Mouse (Mus musculus) CD8-positive naive resting alpha-beta T cell, adult 2 months (primary cell): ENCODE results near the gene Mrpl21.

Experiments
- DNase-seq, 2 experiments: peaks; one replicate each; pipeline ENCODE4 v3.0.0; 2022; ENCODE audit warnings: low read depth in 2 of 2, low spot score in 2 of 2

Mrpl21 gene

DNA sequence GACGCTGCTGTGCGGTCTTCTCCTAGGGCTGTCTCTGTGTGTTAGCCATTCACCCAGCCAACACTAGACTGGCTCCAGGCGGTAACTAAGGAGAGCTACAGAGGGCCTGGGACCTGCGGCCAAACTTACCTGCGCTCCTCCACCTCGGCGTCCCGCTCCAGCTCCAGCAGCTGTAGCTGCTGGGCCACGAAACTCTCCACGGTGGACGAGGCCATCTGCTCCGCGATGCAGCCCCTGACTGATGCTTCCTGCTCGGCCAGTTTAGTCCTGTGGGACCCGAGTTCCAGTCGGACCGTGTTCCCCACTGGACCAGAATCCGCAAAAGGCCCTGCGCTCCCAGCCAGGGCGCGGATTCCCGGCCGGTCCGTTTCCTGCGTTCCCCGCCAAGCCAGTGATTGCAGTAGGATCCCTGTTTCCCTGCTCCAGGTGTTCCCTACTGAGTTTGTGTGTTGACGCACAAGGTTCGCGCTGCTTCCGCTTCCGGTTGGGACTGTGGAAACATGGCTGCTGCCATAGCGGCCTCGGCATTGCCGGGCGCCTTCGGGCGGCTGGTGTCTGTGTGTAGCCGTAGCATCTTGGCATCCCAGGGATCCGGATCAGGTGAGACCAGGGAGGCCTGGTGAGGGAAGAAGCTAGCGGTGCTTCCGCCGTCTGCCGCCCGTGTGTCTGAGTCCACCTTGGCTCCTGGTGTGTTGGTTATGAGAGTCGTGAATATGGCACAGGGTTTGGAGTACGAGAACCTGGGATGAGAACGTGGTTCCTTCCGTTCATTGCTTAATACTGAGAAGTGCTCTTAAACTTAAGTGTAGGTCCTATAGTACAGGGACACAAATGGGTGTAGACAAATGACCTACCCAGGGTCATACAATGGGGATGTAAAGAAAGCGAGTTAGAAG, at the start of gene Mrpl21, which contains the start of gene Ighmbp2:
Gene Mrpl21 (plus strand): TSS at position 330 of the 896 bp plus-strand sequence.
Gene Ighmbp2 (minus strand): TSS at position 446 of the 896 bp plus-strand sequence.
- DNase-seq, result peak; percentile 76 to 79

DNA sequence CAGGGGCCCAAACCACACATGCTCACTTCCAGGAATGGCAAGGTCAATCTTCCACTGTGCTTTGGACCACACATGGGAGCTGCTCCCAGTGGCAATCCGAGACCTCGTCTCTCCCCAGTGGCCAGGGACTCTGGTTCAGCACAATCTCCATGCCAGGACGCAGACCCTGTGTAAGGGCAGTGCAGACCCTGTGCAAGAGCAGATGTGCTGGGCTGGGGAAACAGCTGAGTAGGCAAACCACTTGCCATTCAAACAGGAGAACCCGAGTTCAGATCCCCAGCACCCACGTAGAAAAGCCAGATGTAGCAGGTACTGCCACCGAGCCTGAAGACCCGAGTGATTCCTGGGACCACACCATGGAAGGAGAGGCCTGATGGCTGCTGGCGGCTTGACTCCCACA, 22.7 kb upstream of the Mrpl21 start:
- DNase-seq, result peak in 1 of 2 experiments; percentile 0

DNA sequence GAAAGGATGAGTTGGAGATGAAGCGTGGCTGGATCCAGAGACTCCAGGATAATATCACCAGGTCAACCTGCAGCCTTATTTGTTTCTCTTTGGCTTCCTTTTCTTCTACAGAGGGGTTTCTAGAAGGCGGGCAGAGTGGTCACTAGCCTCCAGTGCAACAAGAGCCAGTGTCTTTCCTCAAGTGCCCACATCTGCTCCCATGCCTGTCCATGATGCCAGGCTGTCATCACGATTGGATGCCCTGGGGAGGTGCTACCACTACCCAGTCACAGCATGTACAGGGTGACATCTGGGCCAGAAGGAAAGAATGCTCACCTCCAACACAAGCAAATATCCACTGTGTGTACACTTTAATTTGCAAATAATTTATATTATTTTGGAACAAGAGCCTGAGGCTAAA, 22.1 kb upstream of the Mrpl21 start:
- DNase-seq, result no peak

DNA sequence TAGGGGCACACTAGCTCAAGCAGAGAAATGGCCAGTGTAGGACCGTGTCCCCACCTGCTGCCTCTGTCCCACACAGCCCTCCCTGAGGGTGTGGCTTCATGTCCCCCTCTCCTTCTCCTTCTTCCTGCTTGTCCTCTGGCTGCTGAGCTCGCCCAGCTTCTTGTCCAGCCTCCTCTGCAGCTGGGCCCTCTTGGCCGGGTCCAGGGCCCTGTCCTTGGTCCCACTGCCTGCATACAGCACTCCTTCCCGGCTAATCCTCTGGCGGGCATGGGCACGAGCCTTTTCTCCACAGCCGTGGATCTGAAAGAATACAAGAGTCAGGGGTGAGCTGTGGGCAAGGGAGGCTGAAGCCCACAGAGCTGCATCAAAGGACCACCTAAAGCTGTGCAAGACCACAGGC, 21.4 kb upstream of the Mrpl21 start:
- DNase-seq, result peak in 1 of 2 experiments; percentile 0

DNA sequence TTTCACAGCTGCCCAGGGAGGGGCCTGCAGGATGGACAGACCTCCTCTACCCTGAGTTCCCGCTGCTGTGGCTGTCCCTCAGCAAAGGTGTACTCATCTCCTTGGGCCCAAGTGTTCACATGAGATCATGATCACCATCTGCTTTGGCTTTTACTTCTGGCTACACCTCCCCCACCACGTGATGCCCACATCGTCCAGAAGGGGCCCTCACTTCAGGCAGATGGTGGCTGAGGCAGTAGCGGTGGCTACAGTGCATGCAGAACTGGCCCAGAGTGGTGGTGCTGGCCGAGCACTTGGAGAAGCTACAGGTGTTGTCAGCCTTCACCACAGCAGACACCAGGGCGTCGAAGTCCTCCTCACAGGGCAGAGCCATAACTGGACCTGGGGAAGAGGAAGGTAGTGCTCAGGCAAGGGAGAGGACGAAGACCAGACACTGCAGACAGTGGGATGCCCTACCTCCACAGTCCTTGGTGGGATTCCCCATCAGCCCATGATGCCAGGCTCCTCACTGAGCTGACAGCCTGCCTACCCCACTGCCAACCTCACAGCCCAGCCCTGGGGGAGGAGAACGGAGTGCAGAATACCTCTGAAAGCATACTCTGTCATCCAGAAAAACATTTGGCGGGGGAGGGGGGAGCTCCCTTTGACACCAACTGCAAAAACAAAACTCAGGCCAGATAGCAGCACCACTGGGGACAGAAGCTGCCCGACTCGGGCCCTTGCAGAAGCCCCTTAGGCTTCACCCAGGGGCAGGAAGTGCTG, 20.8 kb upstream of the Mrpl21 start:
- DNase-seq, result peak in 1 of 2 experiments; percentile 0

DNA sequence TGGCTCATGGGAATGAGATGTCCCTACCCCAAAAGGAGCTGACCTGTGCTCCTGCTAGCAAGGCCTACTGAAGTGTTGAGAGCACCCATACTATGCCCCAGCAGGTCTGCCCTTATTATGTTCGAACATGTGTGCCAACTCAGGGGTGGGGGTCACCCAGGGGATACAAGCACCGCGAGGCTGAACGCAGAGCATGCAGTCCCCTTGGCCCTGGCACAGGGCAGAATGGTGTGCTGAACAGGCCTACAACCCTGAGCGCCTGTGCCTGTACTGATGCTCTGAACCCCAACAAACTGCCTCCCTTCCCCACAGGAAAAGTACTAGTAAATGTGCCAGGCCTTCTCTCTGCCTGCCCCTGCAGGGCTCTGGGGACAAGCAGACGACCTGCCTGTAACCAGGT, 18.4 kb upstream of the Mrpl21 start:
- DNase-seq, result no peak

DNA sequence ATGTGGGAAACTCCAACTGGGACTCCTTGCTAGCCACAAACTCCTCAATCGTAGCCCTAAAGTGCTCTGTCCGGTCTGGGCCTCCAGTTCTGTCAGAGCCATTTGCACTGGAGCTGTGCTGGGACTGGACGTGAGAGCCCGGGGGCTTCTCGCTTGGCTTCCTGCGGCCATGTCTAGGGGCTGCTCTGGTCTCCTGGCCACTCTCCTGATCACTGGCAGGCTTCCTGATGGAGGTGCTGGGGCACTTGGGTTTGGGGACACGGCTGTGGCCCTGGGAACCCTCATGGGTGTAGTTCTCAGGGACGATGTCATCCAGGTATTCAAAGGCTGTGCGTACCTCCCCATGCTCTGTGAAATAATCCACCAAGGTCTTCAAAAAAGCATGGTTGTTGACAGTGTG, 17.5 kb upstream of the Mrpl21 start:
- DNase-seq, result no peak

DNA sequence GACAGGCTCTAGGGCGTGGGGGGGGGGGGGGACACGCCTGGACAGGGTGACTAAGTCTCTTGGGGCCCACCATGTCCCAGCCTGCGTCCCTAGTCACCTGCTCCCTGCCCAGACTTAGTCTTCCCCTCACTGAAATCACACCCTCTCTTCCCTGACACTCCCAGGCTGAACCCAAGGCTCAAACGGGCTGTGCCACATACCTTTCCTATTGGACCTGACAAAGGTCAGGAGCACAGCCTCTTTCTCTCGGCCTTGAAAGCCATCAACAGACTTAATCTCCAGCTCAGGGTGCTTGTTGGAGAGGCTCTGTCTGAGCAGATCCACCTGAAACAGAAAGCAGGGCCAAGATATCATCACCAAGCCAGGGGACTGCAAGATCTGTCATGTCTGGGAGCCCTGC, 16.6 kb upstream of the Mrpl21 start:
- DNase-seq, result no peak

DNA sequence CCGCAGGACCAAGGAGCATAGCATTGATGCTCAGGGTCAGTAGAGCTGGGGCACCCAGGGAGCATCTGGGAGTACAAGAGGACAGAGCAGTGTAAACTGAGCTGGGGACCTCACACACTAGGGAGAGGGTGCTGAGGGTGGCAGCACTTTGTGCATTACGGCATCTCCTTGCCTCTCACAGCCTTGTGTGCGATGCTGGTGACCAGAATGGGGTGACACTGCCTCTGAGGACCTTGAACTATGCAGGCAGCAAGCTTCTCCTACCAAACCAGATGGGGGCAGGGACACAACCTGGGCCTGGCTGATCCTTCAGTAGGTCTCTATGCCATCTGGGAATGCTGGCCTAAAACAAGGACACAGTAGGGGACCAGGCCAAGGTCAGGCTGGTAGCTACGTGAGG, 16.0 kb upstream of the Mrpl21 start:
- no peak for DNase-seq

DNA sequence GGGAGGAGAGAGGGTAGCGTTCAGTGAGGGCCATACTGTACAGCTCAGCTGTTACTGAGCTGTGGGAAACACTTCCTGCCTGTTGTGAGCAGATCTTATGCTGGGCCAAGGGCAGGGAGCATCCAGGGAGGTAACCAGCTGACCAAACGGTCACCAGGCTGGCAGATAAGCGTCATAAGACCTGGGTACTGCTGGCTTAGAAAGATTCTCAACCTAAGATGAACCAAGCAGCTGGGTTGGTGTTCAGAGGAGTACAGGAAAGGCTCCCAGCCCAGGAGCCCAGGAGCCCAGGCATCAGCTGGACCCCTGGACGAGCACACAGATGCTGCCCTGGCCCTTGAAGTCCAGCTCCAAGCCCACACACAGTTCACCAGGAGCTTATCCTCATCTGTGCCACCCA, 15.4 kb upstream of the Mrpl21 start:
- no peak for DNase-seq

DNA sequence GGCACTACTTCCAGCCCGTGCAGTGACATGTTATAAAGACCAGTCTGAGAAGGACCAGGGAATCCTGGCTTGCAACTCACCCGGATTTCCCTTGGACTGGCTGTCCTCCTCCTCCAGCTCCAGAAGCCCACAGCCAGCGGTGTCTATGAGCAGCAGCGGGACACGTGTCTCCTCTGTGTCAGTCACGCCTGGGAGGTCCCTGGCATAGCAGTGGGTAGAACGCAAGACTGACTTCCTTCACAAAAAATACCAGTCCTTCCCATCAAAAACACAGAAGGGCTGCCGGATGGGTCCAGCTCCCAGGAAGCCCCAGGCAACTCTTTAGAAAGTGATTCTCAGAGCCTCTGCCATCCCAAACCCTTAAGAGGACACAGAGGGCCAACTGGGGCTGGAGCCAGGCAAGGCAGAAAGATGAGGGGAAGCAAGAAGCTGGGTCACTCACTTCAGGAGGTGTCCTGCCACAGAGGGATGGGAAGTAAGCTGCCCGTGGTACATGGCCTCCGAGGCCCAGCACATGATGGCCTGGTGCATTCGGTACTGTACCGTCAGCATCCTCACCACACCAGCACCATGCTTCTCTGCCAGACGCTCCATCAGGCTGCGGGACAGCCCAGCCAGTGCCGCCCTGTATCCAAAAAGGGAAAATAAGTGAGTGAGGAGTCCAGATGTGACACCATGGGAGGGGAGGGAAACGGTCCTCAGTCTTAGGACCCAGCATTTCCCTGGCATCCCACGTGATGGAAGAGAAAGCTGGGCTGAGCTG, 14.3 kb upstream of the Mrpl21 start:
- no peak for DNase-seq

DNA sequence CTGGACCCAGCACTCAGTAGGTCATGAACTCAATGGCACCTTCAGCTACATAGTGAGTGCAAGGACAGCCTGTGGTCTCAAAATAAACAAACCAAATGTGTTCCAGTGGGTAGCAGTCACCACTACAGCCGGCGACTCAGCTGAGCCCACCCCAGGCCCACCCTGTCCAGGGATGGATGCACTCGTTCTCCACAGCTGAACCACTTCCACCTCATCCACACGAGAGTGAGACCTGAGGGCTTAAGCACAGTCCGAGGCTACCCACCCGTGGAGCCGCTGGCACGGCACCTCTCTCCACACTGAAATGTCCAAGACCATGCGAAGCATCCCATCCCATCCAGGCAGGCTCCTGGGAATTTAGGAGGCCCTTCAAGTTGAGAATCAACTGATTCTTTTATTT, 13.4 kb upstream of the Mrpl21 start:
- DNase-seq, result no peak

DNA sequence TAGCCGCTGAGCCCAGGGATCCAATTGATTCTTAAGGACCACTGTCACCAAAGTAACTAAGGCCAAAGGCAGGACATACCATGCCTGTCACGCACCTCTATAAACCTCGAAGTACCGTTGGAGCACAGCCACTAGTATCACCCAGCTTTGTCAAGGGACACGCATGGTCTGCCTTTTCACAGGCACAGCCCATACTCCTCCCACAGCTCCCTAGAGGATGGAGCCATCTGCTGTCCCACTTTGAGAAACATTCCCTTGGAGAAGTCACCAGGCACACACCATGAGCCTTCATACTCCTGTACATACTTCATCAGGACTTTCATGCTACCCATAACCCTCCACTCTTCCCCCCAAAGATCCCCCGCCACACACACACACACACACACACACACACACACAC, 12.9 kb upstream of the Mrpl21 start:
- no peak for DNase-seq

DNA sequence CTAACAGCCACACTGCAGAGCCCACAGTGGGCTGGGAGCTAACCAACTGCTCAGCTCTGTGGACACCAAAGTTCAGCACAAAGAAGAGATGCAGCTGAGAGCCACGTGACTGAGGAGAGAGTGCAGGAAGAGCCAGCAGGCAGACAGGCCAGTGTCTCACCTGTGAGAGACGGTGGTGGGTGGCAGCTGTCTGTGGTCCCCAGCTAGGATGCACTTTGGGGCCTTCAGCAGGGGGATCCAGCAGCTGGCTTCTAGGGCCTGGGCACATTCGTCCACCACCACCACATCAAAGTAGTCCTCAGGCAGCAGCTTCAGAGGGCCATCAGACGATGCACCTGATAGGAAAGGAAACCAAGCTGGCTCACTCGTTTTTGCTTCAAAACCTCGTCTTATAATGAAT, 11.3 kb upstream of the Mrpl21 start:
- no peak for DNase-seq

DNA sequence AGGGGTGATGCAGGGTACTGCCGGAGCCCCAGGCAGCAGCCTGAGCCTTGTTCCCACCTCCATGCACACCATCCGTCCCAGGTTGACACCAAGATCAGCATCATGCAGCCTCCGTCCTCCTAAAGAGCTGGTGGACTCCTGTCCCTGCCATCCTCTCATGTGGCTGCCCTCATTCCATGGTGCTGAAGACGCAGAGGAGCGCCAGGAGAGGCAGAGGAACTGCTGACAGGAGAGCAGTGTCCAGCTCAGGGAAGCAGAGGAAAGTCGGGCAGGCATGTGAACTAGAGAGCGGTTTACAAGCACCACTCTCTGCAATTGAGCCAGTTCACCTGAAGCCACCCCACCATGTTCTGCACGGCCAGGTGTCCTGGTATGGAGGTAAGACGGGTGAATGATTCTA, 9.4 kb upstream of the Mrpl21 start:
- DNase-seq, result no peak

DNA sequence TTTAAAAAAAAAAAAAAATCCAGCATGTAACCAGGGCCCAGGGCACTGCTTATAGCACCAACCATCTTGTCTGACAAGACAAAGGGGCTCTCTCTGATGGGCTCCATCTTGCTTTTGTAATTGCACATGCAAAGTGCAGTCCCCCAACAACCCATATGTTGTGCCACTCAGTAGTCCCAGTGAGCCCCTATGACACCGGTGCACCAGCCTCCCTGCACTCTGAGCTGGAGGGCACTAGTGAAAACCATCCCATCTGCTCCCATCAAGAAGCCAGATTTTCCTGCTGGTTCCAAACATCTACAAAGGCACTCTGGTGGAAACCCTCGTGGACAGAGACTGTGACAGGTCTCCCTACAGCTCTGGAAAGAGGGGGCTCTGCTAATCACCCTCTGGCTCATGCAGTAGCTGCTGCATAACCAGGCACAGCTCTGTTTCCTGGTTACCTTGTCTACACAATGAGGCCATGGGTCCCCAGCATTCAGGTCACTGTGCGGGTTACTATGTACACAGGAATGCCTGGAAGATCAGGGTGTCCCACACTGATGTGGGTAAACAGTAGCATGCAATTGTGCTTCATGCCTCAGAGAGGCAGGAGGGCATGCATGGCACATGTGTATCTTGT, 6.8 kb upstream of the Mrpl21 start:
- no peak for DNase-seq

DNA sequence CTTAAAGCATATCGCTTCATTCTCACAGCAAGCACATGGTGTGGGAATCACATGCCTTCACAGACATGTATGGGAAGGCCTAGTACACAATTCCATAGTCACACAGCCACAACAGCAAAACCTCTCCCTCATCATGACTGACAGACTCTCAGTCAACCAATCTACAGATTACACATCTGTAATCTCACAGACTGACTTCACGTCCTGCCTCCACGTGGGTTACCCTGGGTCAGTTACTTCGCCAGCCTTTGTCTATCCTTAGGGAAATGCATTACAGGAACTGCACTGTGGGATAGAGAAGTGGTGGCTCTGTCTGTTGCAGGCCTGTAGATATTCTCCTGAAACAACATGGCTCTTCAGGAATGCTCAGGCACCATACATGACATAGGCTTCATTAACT, 815 bp upstream of the Mrpl21 start:
- DNase-seq, result no peak

DNA sequence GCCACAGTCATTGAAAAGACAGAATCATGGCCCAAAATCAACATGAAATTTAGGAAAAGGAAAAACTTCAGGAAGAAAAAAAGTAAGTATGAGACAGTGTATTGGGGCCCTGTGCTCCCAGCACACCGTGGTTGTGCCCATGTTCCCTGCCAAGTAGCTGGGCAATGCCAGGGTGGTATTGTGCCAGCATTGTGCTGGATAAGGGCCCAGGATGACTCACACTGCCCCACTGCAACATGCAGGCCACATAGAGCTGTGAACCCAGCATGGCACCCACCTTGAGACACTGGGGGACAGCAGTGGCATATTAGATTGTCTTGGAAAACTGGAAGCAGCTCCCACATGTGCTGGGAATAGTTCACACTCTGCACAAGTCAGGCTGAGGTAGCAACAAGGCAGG, 6.3 kb downstream of the Mrpl21 start:
- DNase-seq, result no peak

DNA sequence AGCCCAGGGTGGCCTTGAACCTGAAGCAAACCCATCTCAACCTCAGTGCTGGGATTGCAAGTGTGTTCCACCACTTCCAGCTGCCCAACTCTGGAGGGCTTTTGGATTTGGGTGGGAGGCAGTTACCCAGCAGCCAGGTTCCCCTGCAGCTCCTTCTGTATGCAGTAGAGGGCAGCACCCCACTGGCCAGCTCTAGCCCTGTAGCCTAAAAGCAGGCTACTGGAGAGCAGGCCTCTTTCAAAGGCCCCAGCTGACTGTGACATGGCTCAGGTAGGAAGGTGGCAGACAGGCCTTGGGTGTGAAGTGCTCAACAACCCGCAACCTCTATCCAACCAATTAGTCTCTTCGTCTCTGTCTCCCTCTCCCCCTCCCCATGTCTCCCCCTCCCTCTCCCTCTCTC, 9.3 kb downstream of the Mrpl21 start:
- DNase-seq, result peak; percentile 37 to 59

DNA sequence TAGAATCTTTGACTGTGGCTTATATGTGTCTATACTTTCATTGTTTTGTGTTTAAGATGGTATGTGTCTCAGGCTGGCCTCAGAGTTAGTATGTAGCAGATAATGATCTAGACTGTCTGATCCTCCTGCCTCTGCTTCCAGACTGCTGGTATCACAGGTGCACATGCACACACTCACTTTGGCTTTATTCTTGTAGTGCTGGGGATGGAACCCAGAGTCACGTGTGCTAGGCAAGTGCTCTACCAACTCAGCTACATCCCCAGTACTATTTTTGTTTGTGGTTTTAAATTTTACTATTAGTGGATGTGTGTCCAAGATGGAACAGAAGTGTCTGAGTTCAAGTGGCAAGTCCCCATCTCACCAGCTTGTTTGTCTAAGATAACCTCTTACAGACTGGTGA, 10.3 kb downstream of the Mrpl21 start:
- no peak for DNase-seq

DNA sequence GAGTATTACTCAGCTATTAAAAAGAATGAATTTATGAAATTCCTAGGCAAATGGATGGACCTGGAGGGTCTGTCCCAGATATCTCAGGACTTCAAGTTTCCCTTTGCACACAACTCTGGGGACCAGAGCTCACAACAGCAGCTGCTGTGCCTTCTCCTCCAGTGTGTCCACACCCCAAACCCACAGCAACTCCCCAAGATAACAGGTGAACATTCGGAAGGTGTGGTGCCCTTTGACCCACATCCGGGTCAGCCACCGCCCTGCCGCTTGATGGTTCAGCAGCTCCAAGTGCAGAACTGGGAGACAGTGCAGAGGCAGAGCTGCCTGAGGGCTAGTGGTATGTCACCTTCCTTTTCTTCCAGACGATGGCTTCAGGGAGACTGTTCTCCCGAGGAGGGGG, 12.5 kb downstream of the Mrpl21 start:
- no peak for DNase-seq
